ENCODE assay signal across 17 mouse cellular contexts in genomic region chr10:19879161-19879560, GRCm38 (mm10). TPM values are rescaled to one million over a fixed set of nuclear protein-coding genes. Genes with fewer than 3 reads are reported as not detected.
"Had no signal": no experiment of that assay in that cellular context is flagged by ENCODE, and none has a peak within 500 bp of the region (broad histone marks: within the 10 kb centered on the region; RNA-seq: fewer than 3 reads in every experiment).

No protein-coding gene starts in this region.

- H3K9me3 ChIP-seq: kidney, embryonic 15.5 days; limb, embryonic 10.5 days; lung, embryonic 15.5 days; megakaryocyte, embryonic 14.5 days; neural tube, embryonic 15.5 days had no signal

- H3K27ac ChIP-seq: kidney, embryonic 15.5 days; left cerebral cortex, adult 2 months; limb, embryonic 10.5 days; liver, embryonic 14.5 days; lung, embryonic 15.5 days; macrophage; neural tube, embryonic 15.5 days had no signal

- H3K4me2 ChIP-seq: kidney, embryonic 15.5 days; lung, embryonic 15.5 days; neural tube, embryonic 15.5 days had no signal

- ATAC-seq: intestine, embryonic 16.5 days had no signal

- H3K4me3 ChIP-seq: kidney, embryonic 15.5 days; left cerebral cortex, adult 2 months; limb, embryonic 10.5 days; lung, embryonic 15.5 days; megakaryocyte, embryonic 14.5 days; myocyte; neural tube, embryonic 15.5 days had no signal

- H3K4me1 ChIP-seq: kidney, embryonic 15.5 days; limb, embryonic 10.5 days; lung, embryonic 15.5 days had no signal

- DNase-seq: kidney, adult 2 months; kidney, postnatal 14 days; lung, postnatal 14 days; right cerebral cortex, adult 18-20 months; right cerebral cortex, postnatal 25 days; thymus, adult 18-20 months; thymus, postnatal 14 days had no signal

- H3K9ac ChIP-seq: kidney, embryonic 15.5 days; liver, embryonic 14.5 days; lung, embryonic 15.5 days; neural tube, embryonic 15.5 days had no signal

- H3K27me3 ChIP-seq: kidney, embryonic 15.5 days; lung, embryonic 15.5 days; megakaryocyte, embryonic 14.5 days; neural tube, embryonic 15.5 days had no signal

- H3K36me3 ChIP-seq: kidney, embryonic 15.5 days; limb, embryonic 10.5 days; lung, embryonic 15.5 days; neural tube, embryonic 15.5 days had no signal

RNA-seq across cellular contexts. Expression of gene Slc35d3, which starts 27.9 kb away (rescaled TPM):
- polyA plus RNA-seq: myocyte had no signal
